Mouse (Mus musculus): ENCODE data around the gene Gnat3.

DNA sequence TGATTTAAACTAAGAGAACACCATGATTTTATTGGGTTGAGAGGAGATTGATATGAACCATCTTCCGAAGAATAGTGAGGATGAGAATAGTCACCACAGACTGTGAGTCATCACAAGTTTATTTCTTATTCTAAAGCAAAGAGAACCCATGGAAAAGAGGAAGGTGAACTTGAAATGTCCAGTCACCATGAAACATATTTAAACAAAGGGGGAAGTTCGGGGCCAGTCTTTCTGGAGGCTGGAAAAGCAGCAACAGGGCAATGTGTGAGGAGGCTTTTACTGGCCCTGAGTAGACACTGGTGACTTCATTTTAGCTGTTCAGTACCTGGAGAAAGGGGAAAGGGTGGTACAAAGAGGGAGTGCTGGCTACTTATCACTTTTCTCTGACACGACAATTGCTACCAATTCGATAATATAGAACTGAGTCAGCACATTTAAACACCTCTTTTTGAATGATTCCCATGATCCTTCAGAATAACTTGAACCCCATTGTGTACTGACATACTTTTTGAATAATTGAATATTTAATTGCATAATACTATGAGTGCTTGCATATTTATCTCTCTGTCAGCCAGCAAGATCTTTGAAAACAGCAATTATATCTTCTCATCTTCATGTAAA, 52.0 kb downstream of the Gnat3 start:
- TF ChIP-seq POLR2A (IDR thresholded peaks at IDR 0.05; ENCODE audit: borderline replicate concordance, low read depth, low read length): no peak
- no peak for TF ChIP-seq CTCF (IDR thresholded peaks at IDR 0.05; ENCODE audit: low read depth, low read length)
